Mouse (Mus musculus) cerebellum, adult 11 months (tissue): ENCODE data around the gene Sult6b2.

Source experiments
- DNase-seq: peaks from one replicate; pipeline ENCODE4 v3.0.0; 2022

Sult6b2 gene

GRCm38 (mm10) chr6:142809373-142810098 is 5.2 kb upstream of the Sult6b2 start:
- no peak for DNase-seq

- DNase-seq = no peak
These were observed 2.0 kb upstream of the Sult6b2 start for GRCm38 (mm10) chr6:142806326-142806725.

GRCm38 (mm10) chr6:142802617-142803525 is 1.4 kb downstream of the Sult6b2 start:
- no peak for DNase-seq

GRCm38 (mm10) chr6:142801687-142802086 is 2.6 kb downstream of the Sult6b2 start:
- DNase-seq = no peak

- DNase-seq = no peak
These were observed 4.5 kb downstream of the Sult6b2 start for GRCm38 (mm10) chr6:142799704-142800374.

- no peak for DNase-seq
These were observed 5.5 kb downstream of the Sult6b2 start for GRCm38 (mm10) chr6:142798837-142799236.

GRCm38 (mm10) chr6:142797996-142798395 is 6.3 kb downstream of the Sult6b2 start:
- DNase-seq = no peak

- no peak for DNase-seq
These were observed 8.5 kb downstream of the Sult6b2 start for GRCm38 (mm10) chr6:142795655-142796441.

- DNase-seq = no peak
These were observed 9.2 kb downstream of the Sult6b2 start for GRCm38 (mm10) chr6:142795087-142795486.

GRCm38 (mm10) chr6:142793468-142793867 is 10.8 kb downstream of the Sult6b2 start:
- DNase-seq = no peak

GRCm38 (mm10) chr6:142792241-142792968 is 11.9 kb downstream of the Sult6b2 start:
- no peak for DNase-seq

- DNase-seq = no peak
These were observed 14.6 kb downstream of the Sult6b2 start for GRCm38 (mm10) chr6:142789736-142790135.

- DNase-seq = no peak
These were observed 16.0 kb downstream of the Sult6b2 start for GRCm38 (mm10) chr6:142788042-142788987.

- no peak for DNase-seq
These were observed 18.2 kb downstream of the Sult6b2 start for GRCm38 (mm10) chr6:142786106-142786505.

- peak; percentile 35 for DNase-seq
These were observed 19.0 kb downstream of the Sult6b2 start for GRCm38 (mm10) chr6:142785343-142785742.

- DNase-seq = no peak
These were observed 23.0 kb downstream of the Sult6b2 start for GRCm38 (mm10) chr6:142781286-142781685.

GRCm38 (mm10) chr6:142780574-142781033 is 23.7 kb downstream of the Sult6b2 start:
- DNase-seq = no peak

- DNase-seq = no peak
These were observed 24.3 kb downstream of the Sult6b2 start for GRCm38 (mm10) chr6:142779812-142780573.

GRCm38 (mm10) chr6:142779045-142779811 is 25.1 kb downstream of the Sult6b2 start:
- DNase-seq = peak; percentile 43
